Mouse (Mus musculus) cortical plate, adult 2 months (tissue): ENCODE data around the gene Vasn.

ENCODE experiments used
- CTCF ChIP-seq: fragments of 200-500 bp; IDR thresholded peaks from 2 replicates; pipeline ENCODE4 v1.5.1; 2011; ENCODE audit warnings: mild to moderate bottlenecking, control low read depth, low read length; ENCODE audit not compliant: insufficient read depth; ENCODE audit errors: extremely low read depth
- POLR2A ChIP-seq: fragments of 200-500 bp; IDR thresholded peaks from 2 replicates; pipeline ENCODE4 v1.6.1; 2011; ENCODE audit warnings: mild to moderate bottlenecking, low read length, control low read depth; ENCODE audit not compliant: insufficient read depth; ENCODE audit errors: extremely low read depth

DNA sequence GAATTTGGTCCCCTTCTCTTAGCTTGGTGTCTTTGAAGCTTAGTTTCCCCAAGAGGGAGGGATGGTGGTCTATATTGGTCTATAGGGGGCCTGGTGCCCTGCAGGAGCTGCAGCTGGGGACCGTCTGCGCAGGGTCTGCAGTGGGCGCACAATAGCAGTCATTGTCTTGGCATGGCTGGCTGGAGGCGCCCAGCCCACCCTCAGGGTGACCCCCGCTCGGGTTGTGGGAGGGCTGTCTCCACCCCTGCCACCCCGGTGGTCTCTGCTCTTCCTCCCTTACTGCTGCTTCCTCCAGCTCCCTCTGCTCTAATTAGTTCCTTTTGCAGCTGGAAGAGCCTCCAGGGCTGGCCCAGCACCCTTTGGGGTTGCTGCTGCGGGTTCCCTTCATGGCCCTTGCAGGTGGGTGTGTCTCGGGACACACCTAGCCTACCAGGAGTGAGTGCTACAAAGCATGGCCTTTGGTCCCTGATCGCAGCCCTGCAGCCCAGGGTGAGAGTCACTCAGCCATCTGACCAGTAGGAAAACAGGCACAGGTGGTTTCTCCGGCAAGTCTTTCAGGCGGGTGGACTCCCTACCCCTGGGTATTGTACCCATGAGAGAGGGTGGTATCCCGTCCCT lies 34.1 kb upstream of the Vasn start:
- TF ChIP-seq POLR2A (no peak), CTCF (no peak)
